In genomic region chr7:125115322-125115996, GRCm38 (mm10) we compare ENCODE assay signal across 29 mouse cellular contexts.
DNase-seq lines count a peak whose midpoint lies in the region; ATAC-seq and TF ChIP-seq lines count a peak whose summit lies in the region.
"Had no signal": no experiment of that assay in that cellular context is flagged by ENCODE, and none has a peak within 500 bp of the region (broad histone marks: within the 10 kb centered on the region; RNA-seq: fewer than 3 reads in every experiment).

No protein-coding gene starts in this region.

- no peak overlapping the region for H3K4me2 ChIP-seq in hindbrain, postnatal 0 days (ENCODE audit: low read depth, low read length)
- H3K4me2 ChIP-seq in hindbrain, embryonic 14.5 days (replicated peaks) = no peak overlapping the region
- H3K4me2 ChIP-seq in midbrain, postnatal 0 days (ENCODE audit: low read depth, low read length, poor library complexity, severe bottlenecking) = no peak overlapping the region
- H3K4me2 ChIP-seq in midbrain, embryonic 16.5 days (ENCODE audit: low read length) = no peak overlapping the region
- no peak overlapping the region for H3K4me2 ChIP-seq in intestine, embryonic 15.5 days (replicated peaks)
- H3K4me2 ChIP-seq: embryonic facial prominence, embryonic 13.5 days; heart, embryonic 12.5 days; liver, embryonic 15.5 days; lung, embryonic 14.5 days; stomach, embryonic 15.5 days had no signal

- no peak for ATAC-seq in hindbrain, postnatal 0 days
- no peak for ATAC-seq in hindbrain, embryonic 14.5 days (ENCODE audit: low FRiP score)
- ATAC-seq in midbrain, postnatal 0 days (ENCODE audit: low FRiP score) = no peak
- no peak for ATAC-seq in midbrain, embryonic 16.5 days
- no peak for ATAC-seq in intestine, embryonic 15.5 days
- ATAC-seq: activated CD4-positive, CD25-positive, alpha-beta regulatory T cell, adult 4 months; hindbrain, embryonic 16.5 days; intestine, embryonic 16.5 days had no signal

- no peak overlapping the region for H3K4me3 ChIP-seq in hindbrain, postnatal 0 days (ENCODE audit: low read length)
- no peak overlapping the region for H3K4me3 ChIP-seq in hindbrain, embryonic 14.5 days (replicated peaks; ENCODE audit: low read length)
- H3K4me3 ChIP-seq in midbrain, postnatal 0 days (ENCODE audit: low read depth, low read length) = no peak overlapping the region
- H3K4me3 ChIP-seq in midbrain, embryonic 16.5 days (ENCODE audit: low read depth, low read length) = no peak overlapping the region
- H3K4me3 ChIP-seq in intestine, embryonic 15.5 days (replicated peaks) = no peak overlapping the region
- H3K4me3 ChIP-seq: embryonic facial prominence, embryonic 13.5 days; heart, embryonic 12.5 days; hindbrain, embryonic 10.5 days; liver, embryonic 15.5 days; stomach, embryonic 15.5 days had no signal

- intact Hi-C loops in heart, postnatal 25 days (cut with DNase I) = no loop called here

- no peak overlapping the region for H3K9ac ChIP-seq in hindbrain, postnatal 0 days (replicated peaks; ENCODE audit: low read length)
- no peak overlapping the region for H3K9ac ChIP-seq in hindbrain, embryonic 14.5 days
- no peak overlapping the region for H3K9ac ChIP-seq in midbrain, postnatal 0 days (replicated peaks; ENCODE audit: low read length, poor library complexity, severe bottlenecking)
- H3K9ac ChIP-seq in midbrain, embryonic 16.5 days (ENCODE audit: low read depth, low read length) = no peak overlapping the region
- no peak overlapping the region for H3K9ac ChIP-seq in intestine, embryonic 15.5 days
- H3K9ac ChIP-seq: embryonic facial prominence, embryonic 13.5 days; heart, embryonic 12.5 days; liver, embryonic 15.5 days; lung, embryonic 14.5 days; stomach, embryonic 15.5 days had no signal

- WGBS in hindbrain, postnatal 0 days = 72% methylated on average over 8 of the region's 8 CpGs
- 79% methylated on average over 8 of the region's 8 CpGs for WGBS in hindbrain, embryonic 14.5 days
- WGBS in midbrain, postnatal 0 days = 82% methylated on average over 8 of the region's 8 CpGs
- 83% methylated on average over 8 of the region's 8 CpGs for WGBS in midbrain, embryonic 16.5 days
- 76% methylated on average over 8 of the region's 8 CpGs for WGBS in intestine, embryonic 15.5 days

- no peaks in the 10 kb centered on the region for H3K36me3 ChIP-seq in hindbrain, postnatal 0 days (ENCODE audit: insufficient read depth, low read length)
- H3K36me3 ChIP-seq in hindbrain, embryonic 14.5 days (replicated peaks; ENCODE audit: control insufficient read depth, insufficient read depth) = no peaks in the 10 kb centered on the region
- H3K36me3 ChIP-seq in midbrain, postnatal 0 days (ENCODE audit: insufficient read depth, low read length) = no peaks in the 10 kb centered on the region
- H3K36me3 ChIP-seq in midbrain, embryonic 16.5 days (ENCODE audit: control insufficient read depth, insufficient read depth, low read length) = no peaks in the 10 kb centered on the region
- H3K36me3 ChIP-seq in intestine, embryonic 15.5 days = no peaks in the 10 kb centered on the region
- H3K36me3 ChIP-seq: embryonic facial prominence, embryonic 13.5 days; heart, embryonic 12.5 days; hindbrain, embryonic 10.5 days; liver, embryonic 15.5 days; stomach, embryonic 15.5 days had no signal

- no peaks in the 10 kb centered on the region for H3K9me3 ChIP-seq in hindbrain, postnatal 0 days (ENCODE audit: low read length)
- H3K9me3 ChIP-seq in hindbrain, embryonic 14.5 days (ENCODE audit: control insufficient read depth, low read length) = no peaks in the 10 kb centered on the region
- no peaks in the 10 kb centered on the region for H3K9me3 ChIP-seq in midbrain, postnatal 0 days (ENCODE audit: low read length)
- no peaks in the 10 kb centered on the region for H3K9me3 ChIP-seq in midbrain, embryonic 16.5 days (replicated peaks; ENCODE audit: control insufficient read depth, low read length, poor library complexity, severe bottlenecking)
- no peaks in the 10 kb centered on the region for H3K9me3 ChIP-seq in intestine, embryonic 15.5 days
- H3K9me3 ChIP-seq: embryonic facial prominence, embryonic 13.5 days; heart, embryonic 12.5 days; hindbrain, embryonic 10.5 days; stomach, embryonic 15.5 days had no signal

- H3K4me1 ChIP-seq in hindbrain, postnatal 0 days (ENCODE audit: insufficient read depth, low read length) = no peaks in the 10 kb centered on the region
- H3K4me1 ChIP-seq in hindbrain, embryonic 14.5 days (replicated peaks; ENCODE audit: control insufficient read depth, insufficient read depth, low read length) = no peaks in the 10 kb centered on the region
- no peaks in the 10 kb centered on the region for H3K4me1 ChIP-seq in midbrain, postnatal 0 days (ENCODE audit: insufficient read depth, low read length)
- no peaks in the 10 kb centered on the region for H3K4me1 ChIP-seq in midbrain, embryonic 16.5 days (ENCODE audit: control insufficient read depth, insufficient read depth, low read length)
- H3K4me1 ChIP-seq in intestine, embryonic 15.5 days (replicated peaks) = no peaks in the 10 kb centered on the region
- H3K4me1 ChIP-seq: embryonic facial prominence, embryonic 13.5 days; heart, embryonic 12.5 days; hindbrain, embryonic 10.5 days; liver, embryonic 15.5 days; stomach, embryonic 15.5 days had no signal

- TF ChIP-seq CTCF in hindbrain, postnatal 0 days (IDR thresholded peaks at IDR 0.05; ENCODE audit: low read depth) = no peak
- TF ChIP-seq CTCF in midbrain, postnatal 0 days (IDR thresholded peaks at IDR 0.05) = no peak

- DNase-seq in hindbrain, postnatal 0 days (ENCODE audit: low spot score) = peak; percentile 10
- DNase-seq in hindbrain, embryonic 14.5 days (ENCODE audit: low spot score) = no peak
- peak; percentile 14 for DNase-seq in midbrain, postnatal 0 days (ENCODE audit: low spot score)
- DNase-seq in Muller cell, postnatal 12 days (ENCODE audit: inconsistent ontology term) = peak; percentile 9
- DNase-seq in brain, adult 2 months (ENCODE audit: low read depth, low spot score) = peak; percentile 69
- no peak for DNase-seq in heart, postnatal 25 days (ENCODE audit: low spot score)
- DNase-seq: adrenal gland, postnatal 10 days; B cell, adult 2 months; cerebellum, adult 18-20 months; cerebellum, postnatal 10 days; gastrocnemius, postnatal 25 days; heart, adult 18-20 months; kidney, adult 8-10 months; kidney, postnatal 4 days; lung, embryonic 14.5 days; lung, postnatal 14 days; midbrain, embryonic 14.5 days; thymus, postnatal 14 days had no signal

- H3K27ac ChIP-seq in hindbrain, postnatal 0 days = no peak overlapping the region
- H3K27ac ChIP-seq in hindbrain, embryonic 14.5 days = no peak overlapping the region
- no peak overlapping the region for H3K27ac ChIP-seq in midbrain, postnatal 0 days (ENCODE audit: low read depth, low read length)
- H3K27ac ChIP-seq in midbrain, embryonic 16.5 days (ENCODE audit: low read length) = no peak overlapping the region
- no peak overlapping the region for H3K27ac ChIP-seq in intestine, embryonic 15.5 days
- H3K27ac ChIP-seq: embryonic facial prominence, embryonic 13.5 days; hindbrain, embryonic 10.5 days; kidney, postnatal 0 days; liver, embryonic 15.5 days; stomach, embryonic 15.5 days had no signal

- H3K27me3 ChIP-seq in hindbrain, postnatal 0 days (ENCODE audit: insufficient read depth, low read length) = no peaks in the 10 kb centered on the region
- H3K27me3 ChIP-seq in hindbrain, embryonic 14.5 days (ENCODE audit: control insufficient read depth, insufficient read depth, low read length) = no peaks in the 10 kb centered on the region
- no peaks in the 10 kb centered on the region for H3K27me3 ChIP-seq in midbrain, postnatal 0 days (ENCODE audit: insufficient read depth, low read length)
- H3K27me3 ChIP-seq in midbrain, embryonic 16.5 days (ENCODE audit: control insufficient read depth, insufficient read depth, low read depth, low read length) = no peaks in the 10 kb centered on the region
- no peaks in the 10 kb centered on the region for H3K27me3 ChIP-seq in intestine, embryonic 15.5 days (replicated peaks)
- H3K27me3 ChIP-seq: embryonic facial prominence, embryonic 13.5 days; heart, embryonic 12.5 days; liver, embryonic 15.5 days; stomach, embryonic 15.5 days had no signal

Comparison
In these comparisons a context has a peak if more than half of its experiments do, and no peak if none do; other contexts are left out.
1. DNase-seq: peak in hindbrain, postnatal 0 days (single experiment), midbrain, postnatal 0 days (single experiment), Muller cell, postnatal 12 days (single experiment) and brain, adult 2 months (single experiment); none in hindbrain, embryonic 14.5 days (single experiment) and heart, postnatal 25 days (single experiment).